Mouse (Mus musculus) CD4-positive naive resting alpha-beta T cell, adult 76 days (primary cell): ENCODE data around the gene Lrrc18. TPM values are rescaled to one million over a fixed set of nuclear protein-coding genes. Genes with fewer than 3 reads are reported as not detected.

Experiments
- total RNA-seq: library from RNA; stranded (reverse); gene quantifications from one replicate; pipeline ENCODE4 v1.2.4, GENCODE M21; 2023

The Lrrc18 gene
- total RNA-seq, result not detected

GRCm38 (mm10) chr14:32991082-32991481 is at the start of gene Lrrc18:
Gene Lrrc18 (plus strand): TSS chr14:32991382.

Other genes with a start within 250 kb of the Lrrc18 start
- gene Tmem273, start 205.4 kb upstream of the Lrrc18 start, total RNA-seq, result 0.67 TPM
- not detected for gene Fam170b, start 157.4 kb upstream of the Lrrc18 start, total RNA-seq
- gene Vstm4, start 134.6 kb upstream of the Lrrc18 start, total RNA-seq, result 0.26 TPM
- 48.5 TPM for gene Wdfy4, start 194.1 kb downstream of the Lrrc18 start, total RNA-seq
- gene Arhgap22, start 222.6 kb downstream of the Lrrc18 start, total RNA-seq, result not detected